Mouse (Mus musculus): Measurements from ENCODE around the gene Dnajc1. TPM values are rescaled to one million over a fixed set of nuclear protein-coding genes. Genes with fewer than 3 reads are reported as not detected.

Dnajc1 gene
- polyA plus RNA-seq, 1 experiment, result 5.8 TPM

DNA sequence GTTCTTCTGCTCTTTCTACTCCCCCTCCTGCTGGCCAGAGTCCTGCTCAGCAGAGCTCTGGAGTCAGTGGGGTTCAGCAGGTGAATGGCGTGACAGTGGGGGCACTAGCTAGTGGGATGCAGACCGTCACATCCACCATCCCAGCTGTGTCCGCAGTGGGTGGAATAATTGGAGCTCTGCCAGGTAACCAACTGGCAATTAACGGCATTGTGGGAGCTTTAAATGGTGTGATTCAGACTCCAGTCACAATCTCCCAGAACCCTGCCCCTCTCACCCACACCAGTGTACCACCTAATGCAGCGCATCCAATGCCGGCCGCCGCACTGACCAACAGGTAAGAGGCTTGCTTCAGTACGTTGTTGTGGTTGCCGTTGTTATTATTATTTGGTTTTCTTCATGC is 185.8 kb downstream of the Dnajc1 start:
- WGBS, result 82% methylated on average over 10 of the region's 10 CpGs
- no peak for DNase-seq (ENCODE audit: low read depth, low spot score)

DNA sequence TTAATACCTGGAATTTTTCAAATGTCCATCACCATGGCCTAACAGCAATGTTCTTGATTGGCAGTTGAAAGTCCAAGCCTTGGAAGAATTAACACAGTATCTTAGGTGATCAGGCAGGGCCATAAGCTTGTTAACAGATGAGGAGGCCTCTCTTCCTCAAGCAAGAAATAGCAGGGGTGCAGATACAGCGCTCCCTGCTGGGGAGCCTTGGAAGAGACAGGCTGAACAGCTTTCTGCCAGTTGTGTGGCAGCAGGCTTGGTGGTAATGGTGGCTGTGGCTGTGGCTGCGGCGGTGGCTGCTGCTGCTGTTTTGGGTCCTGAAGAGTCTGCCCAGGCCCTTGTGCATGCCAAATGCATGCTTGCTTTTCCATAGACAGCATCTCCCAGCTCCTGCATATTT is 187.5 kb downstream of the Dnajc1 start:
- DNase-seq (ENCODE audit: low read depth, low spot score), result no peak
- WGBS, result 76% methylated on average over 3 of the region's 3 CpGs

DNA sequence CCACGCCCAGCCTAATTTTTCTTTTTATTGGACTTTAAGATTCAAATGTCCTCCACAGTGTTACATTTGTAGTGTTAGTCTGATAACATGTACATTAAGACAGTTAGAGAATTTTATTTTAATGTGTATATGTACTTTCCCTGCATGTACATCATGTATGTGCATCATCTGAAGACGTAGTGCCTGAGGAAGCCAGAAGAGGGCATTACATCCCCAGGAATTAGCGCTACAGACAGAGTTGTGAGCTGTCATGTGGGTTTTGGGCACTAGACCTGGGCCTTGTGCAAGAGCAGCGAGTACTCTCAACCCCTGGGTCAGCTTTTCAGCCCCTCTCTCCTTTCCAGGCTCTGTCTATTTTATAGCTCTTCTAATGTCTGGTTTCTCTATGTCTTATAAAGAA is 189.7 kb downstream of the Dnajc1 start:
- 87% methylated on average over 4 of the region's 4 CpGs for WGBS
- DNase-seq (ENCODE audit: low read depth, low spot score), result no peak

DNA sequence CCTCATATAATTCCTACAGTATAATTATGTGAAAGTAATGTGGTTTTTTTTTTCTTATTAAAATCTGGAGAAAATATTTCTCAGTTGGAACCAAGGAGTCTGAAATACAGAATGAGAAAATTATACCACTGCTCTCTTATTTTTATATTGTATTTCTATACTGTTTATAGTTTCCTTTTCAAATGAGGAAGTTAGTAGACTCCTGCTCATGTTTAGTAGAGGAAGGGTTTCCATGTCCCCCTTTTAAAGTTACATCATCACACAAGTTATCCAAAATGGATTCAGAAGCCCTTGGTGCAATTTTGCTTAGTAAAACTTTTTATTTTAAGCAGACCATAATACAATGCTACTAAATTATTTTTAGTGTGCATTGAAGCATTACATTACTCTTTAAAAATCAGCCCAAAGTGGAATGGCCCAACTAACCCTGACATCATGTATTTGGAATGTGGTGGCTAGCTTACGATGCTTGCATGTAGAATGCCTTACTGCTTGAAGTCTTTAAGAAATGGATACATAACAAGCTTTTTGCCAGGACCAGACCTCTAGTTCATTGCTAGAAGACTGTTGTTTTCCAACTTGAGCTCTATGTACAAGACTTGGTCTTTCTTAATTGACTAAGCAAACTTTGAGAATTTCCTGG is 190.7 kb downstream of the Dnajc1 start:
- 68% methylated on average over 1 of the region's 1 CpGs for WGBS
- no peak for DNase-seq (ENCODE audit: low read depth, low spot score)

DNA sequence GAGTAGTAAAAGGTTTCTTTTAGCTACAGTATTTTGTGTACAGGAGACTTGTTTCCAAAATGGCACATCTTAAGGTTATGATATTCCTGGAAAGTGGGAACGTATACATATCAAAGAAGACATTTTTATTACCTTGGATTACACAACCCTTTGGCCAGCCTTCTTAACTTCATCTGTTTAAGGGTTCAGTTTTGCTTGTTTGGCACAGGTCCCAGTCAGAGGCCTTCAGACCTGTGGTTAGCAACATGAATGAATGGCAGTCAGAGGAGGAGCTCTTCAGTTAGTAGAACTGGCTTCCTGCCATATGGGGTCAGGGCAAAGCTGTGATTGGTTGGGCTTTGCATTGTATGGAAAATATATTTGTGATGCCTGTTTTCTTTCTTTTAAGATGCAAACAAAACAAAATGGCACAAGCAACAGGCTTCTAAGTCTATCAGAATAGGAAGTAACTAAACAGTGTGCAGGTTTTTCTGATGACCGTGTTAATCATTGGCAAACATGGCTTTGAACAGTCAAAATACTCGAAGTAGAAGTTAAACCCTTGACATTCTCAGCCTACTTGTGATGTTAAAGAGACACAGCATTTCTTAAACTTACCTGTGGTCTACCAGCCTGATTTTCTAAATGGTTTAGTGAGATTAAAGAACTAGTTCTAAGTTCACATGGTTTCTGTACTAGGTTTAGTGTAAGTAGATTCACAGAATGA is 196.8 kb downstream of the Dnajc1 start:
- DNase-seq (ENCODE audit: low read depth, low spot score), result no peak
- whole genome bisulfite sequencing, result 24% methylated on average over 3 of the region's 3 CpGs

DNA sequence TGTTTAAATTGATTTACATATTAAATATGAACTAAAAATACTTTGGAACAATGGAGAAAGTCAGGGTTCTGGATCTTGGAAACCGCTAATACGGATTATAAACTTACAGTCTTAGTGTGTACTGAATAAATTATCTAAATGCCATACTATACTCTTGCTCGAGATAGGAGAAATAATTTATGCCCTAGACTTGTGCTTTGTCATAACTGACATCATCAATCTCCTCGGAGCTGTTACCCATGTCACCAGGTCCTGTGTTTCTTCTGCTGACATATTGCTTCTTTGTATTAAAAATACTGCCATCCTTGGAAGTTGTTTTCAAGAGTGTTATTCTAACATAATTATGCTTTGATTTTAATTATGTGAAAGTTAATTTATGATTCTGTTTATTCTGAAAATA is 197.3 kb downstream of the Dnajc1 start:
- 72% methylated on average over 4 of the region's 4 CpGs for WGBS

DNA sequence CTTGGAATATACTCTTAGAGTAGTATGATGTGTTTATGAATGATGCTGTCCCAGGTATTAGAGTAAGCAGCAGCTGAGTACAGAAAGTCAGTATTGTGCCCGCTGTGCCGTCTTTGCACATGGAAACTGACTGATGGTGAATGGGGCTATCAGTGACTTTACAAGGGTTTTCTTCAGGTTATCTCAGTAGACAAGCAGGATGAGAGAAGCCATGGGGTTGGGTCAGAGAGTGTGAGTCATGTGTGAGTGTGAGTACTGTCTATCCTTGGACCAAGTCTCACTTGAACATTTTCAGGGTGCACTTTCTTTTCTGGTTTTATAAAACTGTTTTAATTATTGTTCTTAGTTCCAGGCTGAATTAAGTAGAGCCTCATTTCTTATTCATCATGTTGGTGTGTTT is 204.3 kb downstream of the Dnajc1 start:
- WGBS, result 98% methylated on average over 2 of the region's 2 CpGs

More for the DNA sequence above, 197.3 kb downstream of the Dnajc1 start:
- DNase-seq (ENCODE audit: low read depth, low spot score), result no peak

DNA sequence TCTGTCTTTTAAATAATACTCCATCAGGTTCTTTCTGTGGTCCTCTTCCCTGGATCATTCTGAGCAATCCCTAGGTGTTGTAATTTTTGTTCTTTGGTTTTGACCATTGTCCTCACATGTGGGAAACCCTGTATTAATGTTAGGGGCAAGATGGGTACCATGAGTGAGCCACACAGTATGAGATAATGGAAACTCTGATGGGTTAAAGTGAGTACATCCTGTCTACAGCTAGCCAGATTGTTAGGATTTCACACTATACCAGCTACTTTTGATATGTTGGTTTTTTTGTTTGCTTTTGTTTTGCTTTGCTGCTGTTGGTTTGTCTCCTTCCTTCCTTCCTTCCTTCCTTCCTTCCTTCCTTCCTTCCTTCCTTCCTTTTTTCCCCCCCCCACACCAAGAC is 209.6 kb downstream of the Dnajc1 start:
- DNase-seq (ENCODE audit: low read depth, low spot score), result no peak

More for the DNA sequence above, 204.3 kb downstream of the Dnajc1 start:
- no peak for DNase-seq (ENCODE audit: low read depth, low spot score)

DNA sequence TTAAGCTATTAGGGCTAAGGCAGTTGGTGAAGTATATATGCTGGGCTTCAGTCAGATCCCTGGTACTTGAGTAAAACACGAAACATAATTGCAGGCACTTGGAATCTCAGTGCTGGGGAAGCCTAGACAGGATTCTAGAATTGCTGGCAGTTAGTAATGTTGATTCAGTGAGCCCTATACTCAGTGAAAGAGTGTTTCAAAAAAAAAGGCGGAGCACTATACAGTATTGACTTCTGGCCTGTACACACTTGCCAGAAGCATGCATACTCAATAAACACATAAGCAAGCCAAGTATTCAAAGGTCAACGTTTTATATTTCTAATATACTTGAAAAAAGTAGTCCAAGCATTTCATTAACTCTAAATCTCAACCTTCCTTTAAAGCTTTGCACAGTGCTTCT is 211.0 kb downstream of the Dnajc1 start:
- WGBS, result 33% methylated on average over 3 of the region's 3 CpGs
- no peak for DNase-seq (ENCODE audit: low read depth, low spot score)

DNA sequence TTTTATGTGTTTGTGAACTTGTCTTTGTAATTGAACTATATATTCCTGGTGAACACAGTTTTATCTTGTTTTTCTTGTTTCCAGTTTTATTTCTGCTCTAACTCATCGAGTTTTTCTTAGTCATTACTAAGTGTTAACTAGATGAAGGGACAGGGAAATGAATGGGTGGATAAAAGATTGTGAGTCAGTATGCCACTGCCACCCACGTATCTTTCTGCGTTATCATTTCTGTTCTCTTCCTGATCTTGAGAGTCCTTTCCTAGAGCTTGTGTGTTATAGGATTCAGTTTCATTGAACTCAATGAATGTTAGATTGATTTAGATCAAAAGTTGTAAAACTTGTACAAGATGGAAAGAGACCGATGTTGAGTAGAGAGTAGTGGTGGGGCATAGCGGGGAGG is 212.3 kb downstream of the Dnajc1 start:
- DNase-seq (ENCODE audit: low read depth, low spot score), result no peak
- WGBS, result 88% methylated on average over 5 of the region's 5 CpGs

DNA sequence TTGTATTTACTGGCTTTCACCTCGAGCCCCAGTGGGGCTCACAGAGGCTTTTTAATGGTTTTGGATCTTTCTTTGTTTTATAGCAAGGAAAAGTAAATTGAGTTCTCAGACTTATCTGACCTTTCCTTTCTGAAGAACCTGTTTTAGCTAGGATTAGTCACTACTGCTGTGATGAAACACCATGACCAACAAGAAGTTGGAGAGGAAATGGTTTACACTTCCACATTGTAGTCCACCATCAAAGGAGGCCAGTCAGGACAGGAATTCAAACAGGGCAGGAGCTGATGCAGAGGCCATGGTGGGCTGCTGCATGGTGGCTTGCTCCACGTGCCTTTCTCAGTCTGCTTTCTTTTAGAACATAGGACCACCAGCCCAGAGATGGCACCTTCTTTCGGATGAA is 216.4 kb downstream of the Dnajc1 start:
- WGBS, result 73% methylated on average over 3 of the region's 3 CpGs

DNA sequence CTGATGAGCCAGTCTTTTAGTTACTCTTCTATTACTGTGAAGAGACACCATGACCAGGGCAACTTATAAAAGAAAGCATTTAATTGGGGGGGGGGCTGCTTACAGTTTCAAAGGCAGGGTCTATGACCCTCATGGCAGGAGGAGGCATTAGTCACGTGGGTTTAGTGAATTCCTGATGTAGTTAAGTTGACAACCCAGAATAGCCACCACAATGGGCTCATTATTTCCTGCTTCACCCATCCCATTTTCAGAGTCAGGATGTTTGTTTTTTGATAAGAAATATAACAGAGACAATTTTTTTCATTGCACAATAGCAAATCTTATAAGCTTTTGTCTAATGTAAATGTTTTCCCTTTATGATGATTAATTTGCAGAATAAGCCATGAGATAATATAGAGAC is 217.4 kb downstream of the Dnajc1 start:
- 23% methylated on average over 1 of the region's 1 CpGs for WGBS
- DNase-seq (ENCODE audit: low read depth, low spot score), result no peak

More for the DNA sequence above, 216.4 kb downstream of the Dnajc1 start:
- no peak for DNase-seq (ENCODE audit: low read depth, low spot score)

DNA sequence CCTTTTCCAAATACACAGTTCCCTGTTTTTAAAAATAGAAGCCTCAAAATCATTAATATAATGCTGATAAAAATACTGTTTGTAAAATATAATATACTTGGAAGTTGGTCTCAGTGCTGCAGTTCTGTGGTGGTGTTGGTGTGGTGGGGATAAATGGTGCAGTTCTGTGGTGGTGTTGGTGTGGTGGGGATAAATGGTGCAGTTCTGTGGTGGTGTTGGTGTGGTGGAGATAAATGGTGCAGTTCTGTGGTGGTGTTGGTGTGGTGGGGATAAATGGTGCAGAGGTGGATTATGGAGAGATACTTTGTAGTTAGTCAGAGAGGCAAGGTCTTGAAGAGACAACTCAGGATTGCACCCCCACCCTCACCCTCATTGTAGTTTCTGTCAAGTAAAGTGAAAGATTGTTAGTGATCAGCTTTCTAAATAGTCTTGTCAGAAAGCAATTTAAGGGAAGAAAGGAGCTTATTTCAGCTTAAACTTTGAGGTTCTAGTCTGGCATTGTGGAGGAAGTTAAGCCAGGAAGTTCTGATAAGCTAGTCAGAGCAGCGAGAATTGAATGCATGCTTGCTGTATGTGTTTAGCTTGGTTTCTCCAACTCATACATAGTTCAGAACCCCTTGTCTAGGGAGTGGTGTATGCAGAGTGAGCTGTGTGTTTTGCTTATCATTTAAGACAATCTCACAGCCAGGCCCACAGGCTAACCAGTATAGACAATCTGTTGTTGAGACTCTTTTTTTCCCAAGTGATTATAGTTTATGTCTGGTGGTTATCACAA is 223.3 kb downstream of the Dnajc1 start:
- no peak for DNase-seq (ENCODE audit: low read depth, low spot score)
- WGBS, result 59% methylated on average over 1 of the region's 1 CpGs

DNA sequence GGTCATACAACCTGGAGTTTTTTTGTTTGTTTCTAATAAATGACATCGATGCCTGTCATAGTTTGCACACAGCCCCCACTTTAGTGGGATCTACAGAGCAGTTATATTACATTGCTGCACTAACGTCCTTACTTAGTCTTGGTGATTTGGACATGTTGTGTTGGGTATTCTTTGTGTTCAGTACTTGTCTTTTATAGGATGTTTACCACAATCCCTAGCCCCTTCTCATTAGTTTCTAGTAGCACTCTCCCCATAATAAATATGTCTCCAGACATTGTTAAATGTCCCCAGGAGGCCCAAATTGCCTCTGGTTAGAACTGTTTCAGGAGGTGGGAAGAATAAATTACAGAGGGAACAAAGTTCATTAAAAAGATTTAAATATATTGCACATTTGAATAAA is 227.1 kb downstream of the Dnajc1 start:
- DNase-seq (ENCODE audit: low read depth, low spot score), result no peak
- WGBS, result 84% methylated on average over 2 of the region's 2 CpGs

DNA sequence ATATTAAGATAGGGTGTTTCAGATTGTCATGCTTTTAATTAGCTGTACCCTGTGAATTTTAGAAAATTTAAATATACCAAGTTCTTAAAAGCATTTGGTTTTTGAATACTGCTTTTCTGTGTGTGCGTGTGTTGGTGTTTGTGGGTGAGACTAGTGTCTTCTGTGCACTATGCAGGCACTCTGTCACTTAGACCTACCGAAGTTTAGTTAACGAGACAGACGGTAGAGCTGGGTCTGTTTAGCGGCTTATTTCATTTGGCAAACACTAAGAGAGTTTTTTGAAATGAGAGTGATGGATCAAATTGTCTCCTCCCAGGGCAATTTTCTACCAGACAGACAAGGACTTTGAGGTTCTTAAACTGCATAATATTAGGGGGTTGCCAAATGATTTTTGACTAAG is 231.6 kb downstream of the Dnajc1 start:
- DNase-seq (ENCODE audit: low read depth, low spot score), result no peak
- WGBS, result 87% methylated on average over 5 of the region's 5 CpGs

DNA sequence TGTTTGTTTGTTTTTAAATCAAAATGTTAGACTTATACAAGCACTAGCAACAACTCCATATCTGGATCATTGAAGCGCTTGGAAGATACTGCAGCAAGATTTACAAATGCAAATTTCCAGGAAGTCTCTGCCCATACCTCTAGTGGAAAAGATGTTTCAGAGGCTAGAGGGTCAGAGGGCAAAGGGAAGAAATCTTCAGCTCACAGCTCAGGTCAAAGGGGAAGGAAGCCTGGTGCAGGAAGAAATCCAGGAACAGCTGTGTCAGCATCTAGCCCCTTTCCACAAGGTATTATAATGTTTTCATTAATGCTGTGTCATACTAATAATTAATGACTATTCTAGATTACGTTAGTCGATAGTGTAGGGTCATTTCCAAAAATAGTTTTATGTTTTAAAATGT is 233.2 kb downstream of the Dnajc1 start:
- no peak for DNase-seq (ENCODE audit: low read depth, low spot score)
- WGBS, result 80% methylated on average over 3 of the region's 3 CpGs

DNA sequence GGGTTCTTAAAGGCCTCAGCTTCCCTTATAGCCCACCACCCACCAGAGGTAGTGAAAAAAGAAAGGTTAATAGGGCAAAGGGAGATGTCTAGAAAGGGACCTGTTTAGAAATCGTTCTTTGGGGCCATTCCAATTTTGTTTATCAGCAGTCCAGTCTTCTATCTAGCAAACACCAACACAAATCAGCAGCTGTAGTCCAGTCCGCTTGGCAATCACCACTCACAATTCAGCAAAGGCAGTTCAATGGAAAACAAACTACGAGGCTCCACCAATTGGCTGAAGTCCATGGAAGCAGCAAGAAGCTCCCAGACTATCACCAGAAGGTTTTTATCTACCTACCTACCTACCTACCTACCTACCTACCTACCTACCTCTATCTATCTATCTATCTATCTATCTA is 236.5 kb downstream of the Dnajc1 start:
- WGBS, result 92% methylated on average over 3 of the region's 3 CpGs
- DNase-seq (ENCODE audit: low read depth, low spot score), result no peak

Data from large intestine, adult 2 months (tissue).